Mouse (Mus musculus): ENCODE results near the gene Prdm10.

DNA sequence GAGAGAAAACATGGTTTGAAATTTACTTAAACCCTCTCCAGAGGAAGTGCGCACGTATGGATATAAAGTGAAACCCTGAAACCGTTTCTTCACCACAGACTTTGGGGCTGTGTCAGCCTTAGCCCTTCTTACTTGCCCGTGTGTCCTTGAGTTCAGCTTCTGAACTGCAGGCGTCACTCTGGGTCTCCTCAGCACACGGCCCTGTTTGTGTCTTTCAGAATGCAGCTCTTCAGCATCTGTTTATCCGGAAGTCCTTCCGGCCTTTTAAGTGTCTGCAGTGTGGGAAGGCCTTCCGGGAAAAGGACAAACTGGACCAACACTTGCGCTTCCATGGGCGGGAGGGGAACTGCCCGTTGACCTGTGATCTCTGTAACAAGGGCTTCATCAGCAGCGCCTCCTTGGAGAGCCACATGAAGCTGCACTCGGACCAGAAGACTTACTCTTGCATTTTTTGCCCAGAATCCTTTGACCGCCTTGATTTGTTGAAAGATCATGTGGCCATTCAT, 66.3 kb downstream of the Prdm10 start:
- TF ChIP-seq POLR2A (IDR thresholded peaks at IDR 0.05; ENCODE audit: control insufficient read depth, low read depth, low read length) = no peak
- no peak for TF ChIP-seq CTCF (IDR thresholded peaks at IDR 0.05; ENCODE audit: control insufficient read depth, insufficient read depth, insufficient replicate concordance, low read depth, low read length)
